Mouse (Mus musculus): Measurements from ENCODE around the gene Atpif1. TPM values are rescaled to one million over a fixed set of nuclear protein-coding genes. Genes with fewer than 3 reads are reported as not detected.
A peak's percentile ranks its signal among the peaks of the same experiment; 100 is the strongest.

Atpif1 gene
- polyA plus RNA-seq, 1 experiment from 2014 or later: 2,000 TPM

- WGBS (ENCODE audit: insufficient replicate concordance): 42% methylated on average over 11 of the region's 11 CpGs
- no peak for ATAC-seq
- peak overlapping the region; percentile 29; the same call in 1 of the 2 replicates for H3K9ac ChIP-seq
- H3K9me3 ChIP-seq (replicated peaks): no peaks in the 10 kb centered on the region
- peaks cover 16% of the 10 kb centered on the region for H3K36me3 ChIP-seq
- H3K27me3 ChIP-seq (replicated peaks): no peaks in the 10 kb centered on the region
- no peak overlapping the region for H3K4me3 ChIP-seq
- H3K27ac ChIP-seq: peak overlapping the region; percentile 66
- peak overlapping the region; percentile 26; the same call in 1 of the 2 replicates for H3K4me2 ChIP-seq
- H3K4me1 ChIP-seq: peaks cover 60% of the 10 kb centered on the region
Measured at GRCm38 (mm10) chr4:132524321-132524741, 9.1 kb downstream of the Atpif1 start.

- 70% methylated on average over 3 of the region's 3 CpGs for WGBS (ENCODE audit: insufficient replicate concordance)
- ATAC-seq: no peak
Measured at GRCm38 (mm10) chr4:132519188-132519587, 14.3 kb downstream of the Atpif1 start.

GRCm38 (mm10) chr4:132518066-132518465 is 15.4 kb downstream of the Atpif1 start:
- Histone ChIP-seq H3K27me3 (replicated peaks) (no peaks in the 10 kb centered on the region), H3K9ac (no peak overlapping the region), H3K36me3 (no peaks in the 10 kb centered on the region), H3K9me3 (replicated peaks) (no peaks in the 10 kb centered on the region), H3K27ac (0 out of 2 replicates have a peak overlapping the region, but pooled peaks have one; percentile 3), H3K4me2 (no peak overlapping the region), H3K4me1 (peaks cover 45% of the 10 kb centered on the region), H3K4me3 (no peak overlapping the region)
- ATAC-seq: no peak
- 63% methylated on average over 8 of the region's 8 CpGs for WGBS (ENCODE audit: insufficient replicate concordance)

More at GRCm38 (mm10) chr4:132519188-132519587, 14.3 kb downstream of the Atpif1 start:
- H3K9me3 ChIP-seq (replicated peaks): no peaks in the 10 kb centered on the region
- H3K4me3 ChIP-seq: no peak overlapping the region
- H3K27me3 ChIP-seq (replicated peaks): no peaks in the 10 kb centered on the region
- H3K36me3 ChIP-seq: no peaks in the 10 kb centered on the region
- H3K27ac ChIP-seq: no peak overlapping the region
- H3K9ac ChIP-seq: no peak overlapping the region
- no peak overlapping the region for H3K4me2 ChIP-seq
- H3K4me1 ChIP-seq: peaks cover 42% of the 10 kb centered on the region

GRCm38 (mm10) chr4:132515369-132516155 is 17.9 kb downstream of the Atpif1 start:
- ATAC-seq: peak; percentile 89
- Histone ChIP-seq H3K27ac (peak overlapping the region; percentile 90), H3K36me3 (no peaks in the 10 kb centered on the region), H3K4me2 (peak overlapping the region; percentile 95), H3K9me3 (replicated peaks) (no peaks in the 10 kb centered on the region), H3K4me3 (peak overlapping the region; percentile 68), H3K4me1 (peaks cover 65% of the 10 kb centered on the region), H3K27me3 (replicated peaks) (no peaks in the 10 kb centered on the region), H3K9ac (peak overlapping the region; percentile 73)
- 21% methylated on average over 22 of the region's 22 CpGs for WGBS (ENCODE audit: insufficient replicate concordance)

- Histone ChIP-seq H3K9me3 (replicated peaks) (no peaks in the 10 kb centered on the region), H3K4me2 (peak overlapping the region; percentile 95), H3K36me3 (no peaks in the 10 kb centered on the region), H3K4me3 (peak overlapping the region; percentile 68), H3K9ac (peak overlapping the region; percentile 73), H3K27ac (peak overlapping the region; percentile 90), H3K4me1 (peaks cover 64% of the 10 kb centered on the region), H3K27me3 (replicated peaks) (no peaks in the 10 kb centered on the region)
- 3% methylated on average over 21 of the region's 21 CpGs for WGBS (ENCODE audit: insufficient replicate concordance)
- ATAC-seq: no peak
Measured at GRCm38 (mm10) chr4:132514555-132515135, 18.8 kb downstream of the Atpif1 start.

GRCm38 (mm10) chr4:132513395-132514273 is 19.8 kb downstream of the Atpif1 start:
- peak overlapping the region; percentile 14; the same call in 1 of the 2 replicates for H3K4me3 ChIP-seq
- H3K4me2 ChIP-seq: peak overlapping the region; percentile 95
- no peak for ATAC-seq
- peak overlapping the region; percentile 76 for H3K27ac ChIP-seq
- H3K4me1 ChIP-seq: peaks cover 74% of the 10 kb centered on the region
- no peaks in the 10 kb centered on the region for H3K36me3 ChIP-seq
- no peaks in the 10 kb centered on the region for H3K9me3 ChIP-seq (replicated peaks)
- H3K9ac ChIP-seq: peak overlapping the region; percentile 45
- WGBS (ENCODE audit: insufficient replicate concordance): 27% methylated on average over 14 of the region's 14 CpGs
- H3K27me3 ChIP-seq (replicated peaks): no peaks in the 10 kb centered on the region

GRCm38 (mm10) chr4:132512080-132512479 is 21.4 kb downstream of the Atpif1 start:
- Histone ChIP-seq H3K4me1 (peaks cover 85% of the 10 kb centered on the region), H3K9me3 (replicated peaks) (no peaks in the 10 kb centered on the region), H3K4me2 (peak overlapping the region; percentile 53), H3K36me3 (no peaks in the 10 kb centered on the region), H3K27me3 (replicated peaks) (no peaks in the 10 kb centered on the region), H3K27ac (peak overlapping the region; percentile 84), H3K4me3 (no peak overlapping the region), H3K9ac (peak overlapping the region; percentile 49)
- 44% methylated on average over 3 of the region's 3 CpGs for WGBS (ENCODE audit: insufficient replicate concordance)
- no peak for ATAC-seq

GRCm38 (mm10) chr4:132510352-132510798 is 23.1 kb downstream of the Atpif1 start, which contains the start of gene Sesn2:
Sesn2 (minus strand) TSS chr4:132510501.
- peak within 1 kb of the TSS; percentile 85 for H3K27ac ChIP-seq
- ATAC-seq: peak; percentile 90
- H3K4me1 ChIP-seq: peaks cover 89% of the 10 kb centered on the region
- peak within 1 kb of the TSS; percentile 95 for H3K4me2 ChIP-seq
- H3K9ac ChIP-seq: peak within 1 kb of the TSS; percentile 92
- H3K36me3 ChIP-seq: no peaks in the 10 kb centered on the region
- peak within 1 kb of the TSS; percentile 88 for H3K4me3 ChIP-seq
- under 1% methylated on average over 32 of the region's 32 CpGs for WGBS (ENCODE audit: insufficient replicate concordance)
- no peaks in the 10 kb centered on the region for H3K9me3 ChIP-seq (replicated peaks)
- no peaks in the 10 kb centered on the region for H3K27me3 ChIP-seq (replicated peaks)

- H3K4me2 ChIP-seq: peak overlapping the region; percentile 95
- no peaks in the 10 kb centered on the region for H3K36me3 ChIP-seq
- H3K4me3 ChIP-seq: peak overlapping the region; percentile 88
- no peaks in the 10 kb centered on the region for H3K9me3 ChIP-seq (replicated peaks)
- H3K4me1 ChIP-seq: peaks cover 91% of the 10 kb centered on the region
- peak overlapping the region; percentile 92 for H3K9ac ChIP-seq
- WGBS (ENCODE audit: insufficient replicate concordance): under 1% methylated on average over 51 of the region's 52 CpGs
- ATAC-seq: peak; percentile 45
- H3K27ac ChIP-seq: peak overlapping the region; percentile 85
- no peaks in the 10 kb centered on the region for H3K27me3 ChIP-seq (replicated peaks)
Measured at GRCm38 (mm10) chr4:132509621-132510296, 23.7 kb downstream of the Atpif1 start.

- WGBS (ENCODE audit: insufficient replicate concordance): 55% methylated on average over 2 of the region's 2 CpGs
- Histone ChIP-seq H3K9ac (peak overlapping the region; percentile 23; the same call in 1 of the 2 replicates), H3K36me3 (no peaks in the 10 kb centered on the region), H3K4me1 (peaks cover 92% of the 10 kb centered on the region), H3K27me3 (replicated peaks) (no peaks in the 10 kb centered on the region), H3K27ac (peak overlapping the region; percentile 65), H3K4me3 (no peak overlapping the region), H3K4me2 (peak overlapping the region; percentile 95), H3K9me3 (replicated peaks) (no peaks in the 10 kb centered on the region)
- ATAC-seq: no peak
Measured at GRCm38 (mm10) chr4:132507210-132507609, 26.2 kb downstream of the Atpif1 start.

- Histone ChIP-seq H3K9me3 (replicated peaks) (no peaks in the 10 kb centered on the region), H3K27me3 (replicated peaks) (no peaks in the 10 kb centered on the region), H3K4me2 (no peak overlapping the region), H3K27ac (no peak overlapping the region), H3K4me3 (no peak overlapping the region), H3K4me1 (peaks cover 87% of the 10 kb centered on the region), H3K36me3 (0 out of 2 replicates have a peak, but pooled peaks cover 4% of the 10 kb centered on the region), H3K9ac (no peak overlapping the region)
- no peak for ATAC-seq
- WGBS (ENCODE audit: insufficient replicate concordance): 83% methylated on average over 6 of the region's 6 CpGs
Measured at GRCm38 (mm10) chr4:132506250-132506649, 27.2 kb downstream of the Atpif1 start.

Data from liver, embryonic 12.5 days (tissue).